Mouse (Mus musculus) cerebellum, adult 2 months (tissue): ENCODE measurements around the gene Gm17482.

Experiments
- CTCF ChIP-seq: fragments of 200-500 bp; IDR thresholded peaks from 2 replicates; pipeline ENCODE4 v1.5.1; 2011; ENCODE audit warnings: low read depth, mild to moderate bottlenecking, control low read depth, low read length, moderate library complexity, borderline replicate concordance; ENCODE audit not compliant: insufficient read depth
- POLR2A ChIP-seq: fragments of 200-500 bp; IDR thresholded peaks from 2 replicates; pipeline ENCODE4 v1.6.1; 2011; ENCODE audit warnings: low read length, control low read depth, borderline replicate concordance; ENCODE audit not compliant: insufficient read depth

DNA sequence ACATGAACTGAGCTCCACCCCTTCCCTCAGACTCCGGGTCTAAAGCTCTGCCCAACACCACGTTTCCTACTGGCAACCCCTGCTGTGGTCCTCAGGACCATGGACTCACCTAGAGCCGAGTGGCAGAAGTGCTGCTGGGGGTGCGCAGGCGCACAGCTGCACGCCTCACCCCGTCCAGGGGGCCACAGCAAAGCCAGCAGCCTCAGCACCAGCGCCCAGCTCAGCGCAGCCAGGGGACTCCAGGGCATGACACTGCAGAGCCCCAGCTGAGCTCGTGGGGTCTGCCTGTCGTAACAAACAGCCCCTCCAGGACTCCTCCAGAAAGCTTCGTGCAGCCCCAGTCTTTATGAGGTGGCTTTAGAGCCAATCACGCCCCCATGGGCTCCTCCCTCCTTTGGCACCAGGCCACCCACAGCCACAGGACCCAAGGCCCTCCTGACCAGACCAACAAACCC lies 24.4 kb downstream of the Gm17482 start:
- TF ChIP-seq POLR2A (0 out of 2 replicates have a peak, but pooled peaks have one; percentile 24), CTCF (no peak)
